Mouse (Mus musculus) liver, embryonic 16.5 days (tissue): ENCODE results near the gene Tnip1. TPM values are rescaled to one million over a fixed set of nuclear protein-coding genes. Genes with fewer than 3 reads are reported as not detected.

Source experiments
- ATAC-seq: fragments of 200-750 bp; cut with Nextera tagmentation; 2 replicates; pipeline ENCODE4 v1.8.0; 2017; ENCODE audit warnings: low read depth, mild to moderate bottlenecking, moderate number of reproducible peaks, moderate library complexity
- H3K27ac ChIP-seq: fragments of 300-500 bp; sonication (generic); 2 replicates; pipeline ENCODE4 v1.5.1; 2014; ENCODE audit warnings: mild to moderate bottlenecking, low read length
- H3K27me3 ChIP-seq: fragments of 300-500 bp; sonication (generic); 2 replicates; pipeline ENCODE4 v1.6.1; 2014; ENCODE audit warnings: low read depth, low read length, mixed read lengths; ENCODE audit not compliant: control insufficient read depth, insufficient read depth
- H3K36me3 ChIP-seq: fragments of 300-500 bp; sonication (generic); 2 replicates; pipeline ENCODE4 v1.6.1; 2014; ENCODE audit warnings: mild to moderate bottlenecking; ENCODE audit not compliant: control insufficient read depth, insufficient read depth
- H3K4me1 ChIP-seq: fragments of 300-500 bp; sonication (generic); 2 replicates; pipeline ENCODE4 v1.6.1; 2014; ENCODE audit warnings: low read depth, low read length, mixed read lengths; ENCODE audit not compliant: control insufficient read depth
- H3K4me2 ChIP-seq: fragments of 300-500 bp; sonication (generic); 2 replicates; pipeline ENCODE4 v1.6.1; 2014; ENCODE audit warnings: low read depth, low read length, mixed read lengths
- H3K4me3 ChIP-seq: fragments of 300-500 bp; sonication (generic); 2 replicates; pipeline ENCODE4 v1.5.1; 2014; ENCODE audit warnings: low read depth, mild to moderate bottlenecking, low read length
- H3K9ac ChIP-seq: fragments of 300-500 bp; sonication (generic); 2 replicates; pipeline ENCODE4 v1.6.1; 2014; ENCODE audit warnings: low read depth, low read length
- H3K9me3 ChIP-seq: fragments of 300-500 bp; sonication (generic); replicated peaks from 2 replicates; pipeline ENCODE4 v1.6.1; 2016; ENCODE audit warnings: low read length; ENCODE audit not compliant: control insufficient read depth
- WGBS: fragments of 180-500 bp; shearing (Covaris S2); extraction: QIAGEN DNeasy Blood & Tissue Kit; methylation state at CpG from one replicate; pipeline ENCODE4 v1.1.7; 2014; ENCODE audit not compliant: insufficient replicate concordance; 5-methylcytosine and 5-hydroxymethylcytosine counted together
- polyA plus RNA-seq: library from polyadenylated mRNA; unstranded; fragments of >200 nt; fragmentation: Nextera tagmentation; extraction: Ambion mirVana; gene quantifications from 2 replicates; pipeline ENCODE4 v1.2.1, GENCODE M21; 2015

Tnip1 gene
- 5.2 and 6.5 TPM in 2 replicates for polyA plus RNA-seq

- ATAC-seq: no peak
Observed at GRCm38 (mm10) chr11:54962810-54963209, at the start of gene Tnip1. Gene Tnip1, minus strand, starts transcription at chr11:54962917.

DNA sequence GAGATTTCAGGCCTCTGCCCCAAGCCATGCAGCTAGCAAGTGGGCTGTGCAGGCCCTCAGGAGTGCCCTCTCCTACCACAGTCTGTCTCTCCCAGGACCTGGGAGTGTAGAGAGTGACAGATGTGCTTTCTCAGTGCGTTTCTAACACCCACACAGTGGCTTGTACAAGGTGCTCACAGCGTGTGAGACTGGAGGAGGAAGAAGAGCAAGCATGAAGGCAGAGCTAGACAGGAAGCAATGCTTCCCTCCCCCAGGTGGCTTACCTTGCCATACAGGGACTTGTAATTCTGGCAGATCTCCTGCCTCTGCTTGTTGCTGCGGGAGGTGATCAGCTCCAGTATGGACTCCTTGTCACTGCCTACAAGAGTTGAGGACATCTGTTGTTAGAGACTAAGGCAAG is 48.7 kb upstream of the Tnip1 start:
- Histone ChIP-seq H3K36me3 (peaks cover 8% of the 10 kb centered on the region), H3K4me2 (no peak overlapping the region), H3K4me3 (no peak overlapping the region), H3K9me3 (no peaks in the 10 kb centered on the region), H3K9ac (no peak overlapping the region), H3K27me3 (no peaks in the 10 kb centered on the region), H3K27ac (no peak overlapping the region), H3K4me1 (peaks cover 7% of the 10 kb centered on the region)
- ATAC-seq: no peak
- 60% methylated on average over 3 of the region's 3 CpGs for WGBS

More at GRCm38 (mm10) chr11:54962810-54963209, at the start of gene Tnip1:
- H3K4me2 ChIP-seq: no peak within 1 kb of the TSS
- no peaks in the 10 kb centered on the region for H3K27me3 ChIP-seq
- H3K36me3 ChIP-seq: no peaks in the 10 kb centered on the region
- H3K9ac ChIP-seq: no peak within 1 kb of the TSS
- peaks cover 6% of the 10 kb centered on the region; the same call in 1 of the 2 replicates for H3K4me1 ChIP-seq
- no peak within 1 kb of the TSS for H3K4me3 ChIP-seq
- no peaks in the 10 kb centered on the region for H3K9me3 ChIP-seq
- WGBS: 38% methylated on average over 6 of the region's 6 CpGs
- no peak within 1 kb of the TSS for H3K27ac ChIP-seq

DNA sequence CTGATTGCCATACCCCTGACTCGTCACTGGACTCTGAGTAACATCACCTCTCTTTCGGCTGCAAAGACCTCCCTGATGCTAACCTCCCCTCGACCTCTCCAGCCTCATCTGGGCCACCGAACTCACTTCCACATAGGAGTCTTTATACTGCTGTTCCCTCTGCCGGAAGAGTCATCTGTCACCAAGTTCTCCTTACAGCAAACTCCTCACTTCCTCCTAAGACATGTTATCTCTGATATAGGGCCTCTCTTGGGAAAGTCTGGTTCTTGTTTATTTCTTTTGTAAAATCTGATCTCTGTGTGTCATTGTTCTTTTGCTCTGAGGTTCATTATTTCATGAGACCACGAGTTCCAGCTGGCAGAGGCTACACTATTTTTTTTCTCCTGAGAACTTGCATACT is 45.5 kb upstream of the Tnip1 start:
- Histone ChIP-seq H3K27me3 (no peaks in the 10 kb centered on the region), H3K9me3 (no peaks in the 10 kb centered on the region), H3K4me2 (no peak overlapping the region), H3K36me3 (peaks cover 8% of the 10 kb centered on the region), H3K9ac (no peak overlapping the region), H3K4me3 (no peak overlapping the region), H3K27ac (no peak overlapping the region), H3K4me1 (no peaks in the 10 kb centered on the region; the same call in 1 of the 2 replicates)
- WGBS: 19% methylated on average over 6 of the region's 6 CpGs
- ATAC-seq: no peak

- Histone ChIP-seq H3K27ac (no peak overlapping the region), H3K36me3 (peaks cover 18% of the 10 kb centered on the region), H3K27me3 (no peaks in the 10 kb centered on the region), H3K9me3 (no peaks in the 10 kb centered on the region), H3K4me2 (no peak overlapping the region), H3K4me3 (no peak overlapping the region), H3K4me1 (no peaks in the 10 kb centered on the region; the same call in 1 of the 2 replicates), H3K9ac (no peak overlapping the region)
- no peak for ATAC-seq
- WGBS: 63% methylated on average over 5 of the region's 5 CpGs
Observed at GRCm38 (mm10) chr11:55005684-55006083, 43.0 kb upstream of the Tnip1 start.

GRCm38 (mm10) chr11:55004970-55005502 is 42.3 kb upstream of the Tnip1 start:
- no peak overlapping the region for H3K27ac ChIP-seq
- no peak overlapping the region for H3K4me3 ChIP-seq
- no peak for ATAC-seq
- H3K4me2 ChIP-seq: no peak overlapping the region
- peaks cover 17% of the 10 kb centered on the region for H3K36me3 ChIP-seq
- no peak overlapping the region for H3K9ac ChIP-seq
- H3K27me3 ChIP-seq: no peaks in the 10 kb centered on the region
- H3K4me1 ChIP-seq: no peaks in the 10 kb centered on the region; the same call in 1 of the 2 replicates
- H3K9me3 ChIP-seq: no peaks in the 10 kb centered on the region
- 54% methylated on average over 7 of the region's 7 CpGs for WGBS

- no peak overlapping the region for H3K9ac ChIP-seq
- ATAC-seq: no peak
- H3K4me1 ChIP-seq: no peaks in the 10 kb centered on the region
- H3K36me3 ChIP-seq: peaks cover 11% of the 10 kb centered on the region
- 52% methylated on average over 2 of the region's 2 CpGs for WGBS
- H3K4me2 ChIP-seq: no peak overlapping the region
- no peak overlapping the region for H3K27ac ChIP-seq
- H3K27me3 ChIP-seq: no peaks in the 10 kb centered on the region
- H3K4me3 ChIP-seq: no peak overlapping the region
- no peaks in the 10 kb centered on the region for H3K9me3 ChIP-seq
Observed at GRCm38 (mm10) chr11:54998708-54999107, 36.0 kb upstream of the Tnip1 start.

- H3K4me1 ChIP-seq: no peaks in the 10 kb centered on the region
- peak; percentile 41; the same call in 1 of the 2 replicates for ATAC-seq
- no peak overlapping the region for H3K4me3 ChIP-seq
- H3K4me2 ChIP-seq: no peak overlapping the region
- no peaks in the 10 kb centered on the region for H3K9me3 ChIP-seq
- 5% methylated on average over 12 of the region's 12 CpGs for WGBS
- no peaks in the 10 kb centered on the region for H3K27me3 ChIP-seq
- H3K9ac ChIP-seq: no peak overlapping the region
- H3K36me3 ChIP-seq: peaks cover 11% of the 10 kb centered on the region
- H3K27ac ChIP-seq: no peak overlapping the region
Observed at GRCm38 (mm10) chr11:54998284-54998683, 35.6 kb upstream of the Tnip1 start.

- no peaks in the 10 kb centered on the region for H3K9me3 ChIP-seq
- H3K27ac ChIP-seq: no peak overlapping the region
- no peak for ATAC-seq
- no peak overlapping the region for H3K4me3 ChIP-seq
- no peak overlapping the region for H3K4me2 ChIP-seq
- H3K4me1 ChIP-seq: no peaks in the 10 kb centered on the region
- peaks cover 5% of the 10 kb centered on the region for H3K36me3 ChIP-seq
- 69% methylated on average over 7 of the region's 7 CpGs for WGBS
- no peaks in the 10 kb centered on the region for H3K27me3 ChIP-seq
- no peak overlapping the region for H3K9ac ChIP-seq
Observed at GRCm38 (mm10) chr11:54996176-54996575, 33.5 kb upstream of the Tnip1 start.

DNA sequence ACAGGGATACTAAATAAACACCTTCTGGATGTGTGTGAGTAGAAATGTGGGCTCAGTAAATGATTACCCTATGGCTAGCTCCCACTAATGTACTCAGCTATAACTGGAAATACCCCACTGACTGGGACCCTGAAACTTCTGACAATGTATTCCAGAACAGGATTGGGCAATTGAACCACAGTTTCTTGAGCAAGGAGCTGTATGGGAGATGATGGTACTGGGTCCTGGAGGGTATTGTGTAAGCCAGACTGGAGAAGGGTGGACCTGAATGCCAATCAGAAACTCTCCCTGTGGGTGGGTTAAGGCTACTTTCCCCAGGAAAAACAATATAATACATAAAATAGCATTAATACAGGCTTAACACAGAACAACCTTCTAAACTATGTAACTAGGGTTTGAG is 27.2 kb upstream of the Tnip1 start:
- Histone ChIP-seq H3K36me3 (peaks cover 7% of the 10 kb centered on the region), H3K4me1 (no peaks in the 10 kb centered on the region), H3K4me3 (no peak overlapping the region), H3K27me3 (no peaks in the 10 kb centered on the region), H3K9ac (no peak overlapping the region), H3K4me2 (no peak overlapping the region), H3K9me3 (no peaks in the 10 kb centered on the region), H3K27ac (no peak overlapping the region)
- no peak for ATAC-seq
